ENCODE assay signal across 27 mouse cellular contexts in the genomic region with DNA sequence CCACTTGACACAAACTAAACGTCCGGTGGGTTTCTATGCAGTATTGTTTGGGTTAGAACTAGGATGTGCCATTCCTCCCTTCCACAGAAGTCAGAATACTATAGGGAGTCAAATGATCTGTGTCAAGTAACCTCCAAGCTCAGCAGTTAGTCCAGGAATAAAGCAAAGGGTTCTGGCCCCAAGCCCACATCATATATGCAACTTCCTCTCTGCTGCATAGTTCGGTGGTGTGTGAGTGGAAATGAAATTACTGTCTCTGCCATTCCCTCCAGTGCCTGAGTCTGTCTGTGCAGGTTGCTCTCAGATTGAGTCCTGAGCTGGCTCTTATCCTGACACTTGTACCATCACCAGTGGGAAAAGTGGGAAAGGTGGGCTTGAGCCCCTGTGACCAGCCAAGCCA.
DNase-seq lines count a peak whose midpoint lies in the region; ATAC-seq and TF ChIP-seq lines count a peak whose summit lies in the region.
"Had no signal": no experiment of that assay in that cellular context is flagged by ENCODE, and none has a peak within 500 bp of the region (broad histone marks: within the 10 kb centered on the region; RNA-seq: fewer than 3 reads in every experiment).

No protein-coding gene starts in this region.

- TF ChIP-seq CTCF in lung, embryonic 14.5 days (IDR thresholded peaks at IDR 0.05; ENCODE audit: low read depth) = no peak

- no peaks in the 10 kb centered on the region for H3K9me3 ChIP-seq in lung, embryonic 14.5 days (ENCODE audit: low read depth, low read length)
- H3K9me3 ChIP-seq in hindbrain, embryonic 11.5 days (ENCODE audit: control insufficient read depth, low read length) = no peaks in the 10 kb centered on the region
- H3K9me3 ChIP-seq: embryonic facial prominence, embryonic 10.5 days; embryonic facial prominence, embryonic 15.5 days; forebrain, embryonic 12.5 days; heart, embryonic 13.5 days; hindbrain, embryonic 15.5 days; stomach, embryonic 15.5 days had no signal

- 26% methylated on average over 3 of the region's 3 CpGs for WGBS in lung, embryonic 14.5 days
- 68% methylated on average over 3 of the region's 3 CpGs for WGBS in hindbrain, embryonic 11.5 days

- H3K4me2 ChIP-seq in lung, embryonic 14.5 days = no peak overlapping the region
- no peak overlapping the region for H3K4me2 ChIP-seq in hindbrain, embryonic 11.5 days (replicated peaks; ENCODE audit: low read depth, low read length)
- H3K4me2 ChIP-seq: embryonic facial prominence, embryonic 15.5 days; forebrain, embryonic 12.5 days; heart, embryonic 13.5 days; hindbrain, embryonic 15.5 days; liver, embryonic 11.5 days; stomach, embryonic 15.5 days had no signal

- H3K4me1 ChIP-seq in lung, embryonic 14.5 days (ENCODE audit: insufficient read depth) = peaks cover 12% of the 10 kb centered on the region; the same call in 1 of the 2 replicates
- H3K4me1 ChIP-seq in hindbrain, embryonic 11.5 days (replicated peaks; ENCODE audit: control insufficient read depth, insufficient read depth, low read length) = no peaks in the 10 kb centered on the region

- no peak overlapping the region for H3K9ac ChIP-seq in lung, embryonic 14.5 days
- H3K9ac ChIP-seq in hindbrain, embryonic 11.5 days (ENCODE audit: low read depth, low read length) = no peak overlapping the region
- H3K9ac ChIP-seq: embryonic facial prominence, embryonic 15.5 days; forebrain, embryonic 12.5 days; heart, embryonic 13.5 days; hindbrain, embryonic 15.5 days; stomach, embryonic 15.5 days had no signal

- peak; percentile 71 for DNase-seq in lung, embryonic 14.5 days
- DNase-seq in lung, postnatal 14 days = no peak
- peak; percentile 20 for DNase-seq in 3T3-L1 (ENCODE audit: low read depth, low spot score)
- peak; percentile 30 for DNase-seq in 416B (ENCODE audit: low read depth)
- no peak for DNase-seq in left cerebral cortex, postnatal 4 days
- no peak for DNase-seq in hindbrain, embryonic 11.5 days (ENCODE audit: low spot score)
- DNase-seq: adrenal gland, postnatal 36 days; cerebellum, adult 2 months; cerebellum, postnatal 14 days; gastrocnemius, postnatal 25 days; heart, adult 2 months; heart, postnatal 10 days; kidney, adult 11 months; kidney, postnatal 36 days; layer of hippocampus, postnatal 36 days; midbrain, embryonic 14.5 days; thymus, postnatal 25 days had no signal

- no peak overlapping the region for H3K4me3 ChIP-seq in lung, embryonic 14.5 days (ENCODE audit: low read depth, low read length)
- no peak overlapping the region for H3K4me3 ChIP-seq in hindbrain, embryonic 11.5 days (ENCODE audit: low read depth, low read length)
- H3K4me3 ChIP-seq: embryonic facial prominence, embryonic 10.5 days; embryonic facial prominence, embryonic 15.5 days; forebrain, embryonic 12.5 days; heart, adult 2 months; heart, embryonic 13.5 days; hindbrain, embryonic 15.5 days; stomach, embryonic 15.5 days had no signal

- 0 out of 2 replicates have a peak overlapping the region, but pooled peaks have one; percentile 26 for H3K27ac ChIP-seq in lung, embryonic 14.5 days (ENCODE audit: low read depth)
- no peak overlapping the region for H3K27ac ChIP-seq in hindbrain, embryonic 11.5 days (ENCODE audit: low read depth, low read length)
- H3K27ac ChIP-seq: embryonic facial prominence, embryonic 10.5 days; embryonic facial prominence, embryonic 15.5 days; forebrain, embryonic 12.5 days; heart, adult 2 months; heart, embryonic 13.5 days; hindbrain, embryonic 15.5 days; macrophage had no signal

- intact Hi-C loops in left cerebral cortex, postnatal 4 days (cut with DNase I) = no loop called here

- H3K27me3 ChIP-seq in lung, embryonic 14.5 days (ENCODE audit: insufficient read depth, low read length) = no peaks in the 10 kb centered on the region
- H3K27me3 ChIP-seq in hindbrain, embryonic 11.5 days (ENCODE audit: control insufficient read depth, insufficient read depth, low read length) = no peaks in the 10 kb centered on the region
- H3K27me3 ChIP-seq: embryonic facial prominence, embryonic 15.5 days; forebrain, embryonic 12.5 days; heart, embryonic 13.5 days; hindbrain, embryonic 15.5 days; stomach, embryonic 15.5 days had no signal

- no peaks in the 10 kb centered on the region for H3K36me3 ChIP-seq in lung, embryonic 14.5 days (ENCODE audit: insufficient read depth)
- H3K36me3 ChIP-seq in hindbrain, embryonic 11.5 days (ENCODE audit: control insufficient read depth, insufficient read depth, low read length) = no peaks in the 10 kb centered on the region
- H3K36me3 ChIP-seq: embryonic facial prominence, embryonic 10.5 days; embryonic facial prominence, embryonic 15.5 days; forebrain, embryonic 12.5 days; heart, embryonic 13.5 days; hindbrain, embryonic 15.5 days; stomach, embryonic 15.5 days had no signal

- peak; percentile 31; the same call in 1 of the 2 replicates for ATAC-seq in lung, embryonic 14.5 days (ENCODE audit: insufficient read depth)
- ATAC-seq in granulocyte monocyte progenitor cell, adult 5-6 weeks (replicated peaks; ENCODE audit: poor library complexity, severe bottlenecking) = peak; percentile 48
- ATAC-seq in hindbrain, embryonic 11.5 days (ENCODE audit: low FRiP score) = no peak
- ATAC-seq: inflammation-experienced regulatory T-cells, adult 6 months had no signal

Comparison
In these comparisons a context has a peak if more than half of its experiments do, and no peak if none do; other contexts are left out.
1. DNase-seq: peak in lung, embryonic 14.5 days (single experiment), 3T3-L1 (single experiment) and 416B (single experiment); none in lung, postnatal 14 days (single experiment), left cerebral cortex, postnatal 4 days (single experiment) and hindbrain, embryonic 11.5 days (single experiment).